Mouse (Mus musculus) ES-Bruce4 (cell line): ENCODE measurements around the gene Gmcl1.

ENCODE experiments used
- CTCF ChIP-seq: IDR thresholded peaks from one replicate; pipeline ENCODE4 v1.8.1; 2011; ENCODE audit warnings: low read depth, low read length
- EP300 ChIP-seq: IDR thresholded peaks from 2 replicates; pipeline ENCODE4 v1.6.1; 2011; ENCODE audit warnings: low read depth, low read length; ENCODE audit not compliant: insufficient read depth

DNA sequence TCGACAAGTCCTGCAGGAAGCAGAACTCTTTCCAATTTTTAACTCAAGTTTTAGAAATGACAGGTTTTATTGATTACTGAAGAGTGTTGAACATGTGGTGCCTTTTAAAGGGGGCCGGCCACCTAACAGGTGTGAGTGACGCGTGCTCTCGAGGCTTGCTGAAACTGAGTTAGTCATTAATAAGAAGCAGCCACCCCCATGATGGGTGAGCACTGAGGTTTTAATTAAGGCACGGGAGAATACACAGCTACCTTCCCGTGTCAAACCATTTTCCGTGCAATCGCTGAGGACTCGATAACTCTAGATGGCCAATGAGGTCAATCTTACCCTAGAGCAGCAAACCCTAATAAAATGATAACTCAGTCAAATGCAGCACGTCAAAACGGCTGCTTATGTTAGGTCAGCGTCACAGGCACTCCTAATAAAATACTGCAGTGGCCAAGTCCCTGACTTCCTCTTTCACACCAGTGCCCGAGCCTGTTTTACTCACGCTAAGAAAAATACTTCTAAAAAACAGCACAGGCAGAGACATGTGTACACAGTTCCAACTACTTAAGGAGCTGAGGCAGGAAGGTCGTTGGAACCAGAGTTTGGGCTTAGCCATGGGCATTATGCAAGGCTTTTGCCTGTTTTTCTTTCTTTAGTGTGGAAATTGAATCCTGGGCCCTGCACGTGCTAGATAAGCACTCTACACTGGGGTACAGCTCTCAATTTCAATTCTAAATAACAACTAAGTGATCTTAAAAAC is 67.4 kb downstream of the Gmcl1 start:
- TF ChIP-seq EP300 (no peak), CTCF (no peak)
